Mouse (Mus musculus): ENCODE data around the gene Ddx46. TPM values are rescaled to one million over a fixed set of nuclear protein-coding genes. Genes with fewer than 3 reads are reported as not detected.
A peak's percentile ranks its signal among the peaks of the same experiment; 100 is the strongest.

Ddx46 gene
- total and polyA plus RNA-seq, 2 experiments from 2014 or later, result 18.7 to 19.9 TPM

- H3K27me3 ChIP-seq (ENCODE audit: insufficient read depth, low read length), result no peaks in the 10 kb centered on the region
- H3K4me3 ChIP-seq (ENCODE audit: low read length), result no peak overlapping the region
- H3K9ac ChIP-seq (replicated peaks; ENCODE audit: low read length), result no peak overlapping the region
- ATAC-seq, result no peak
- H3K36me3 ChIP-seq (ENCODE audit: insufficient read depth, low read length), result peaks cover 50% of the 10 kb centered on the region
- H3K9me3 ChIP-seq (ENCODE audit: low read length), result no peaks in the 10 kb centered on the region
- no peak for DNase-seq (ENCODE audit: low spot score)
- H3K4me2 ChIP-seq (ENCODE audit: low read depth, low read length), result no peak overlapping the region
- H3K27ac ChIP-seq, result no peak overlapping the region
- WGBS, result 89% methylated on average over 8 of the region's 8 CpGs
- no peaks in the 10 kb centered on the region for H3K4me1 ChIP-seq (ENCODE audit: insufficient read depth, low read length)
- TF ChIP-seq CTCF (IDR thresholded peaks at IDR 0.05; ENCODE audit: low read depth), result no peak
Observed at GRCm38 (mm10) chr13:55677364-55677763, 42.5 kb downstream of the Ddx46 start.

DNA sequence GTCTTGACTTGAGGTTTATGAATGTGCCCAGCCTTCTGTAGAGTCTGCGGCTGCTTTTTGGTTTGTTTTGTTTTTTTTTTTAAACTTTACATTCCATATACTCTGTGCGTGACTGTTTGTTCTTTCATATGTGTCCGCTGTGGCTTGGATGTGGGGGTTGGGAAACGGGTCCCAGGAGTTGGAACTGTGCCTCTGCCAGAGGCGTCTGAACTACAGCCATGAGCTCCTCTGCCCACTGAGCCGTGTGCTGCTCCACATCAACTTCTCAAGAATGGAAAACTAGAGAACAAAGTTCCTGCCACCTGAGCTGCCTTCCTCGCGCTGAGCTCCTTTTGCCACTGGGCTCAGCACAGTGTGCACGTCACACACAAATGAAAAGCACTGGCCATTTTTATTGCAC lies 47.4 kb downstream of the Ddx46 start:
- Histone ChIP-seq H3K4me1 (ENCODE audit: insufficient read depth, low read length) (no peaks in the 10 kb centered on the region), H3K9me3 (ENCODE audit: low read length) (no peaks in the 10 kb centered on the region), H3K27me3 (ENCODE audit: insufficient read depth, low read length) (no peaks in the 10 kb centered on the region), H3K27ac (no peak overlapping the region), H3K36me3 (ENCODE audit: insufficient read depth, low read length) (peaks cover 27% of the 10 kb centered on the region), H3K9ac (replicated peaks; ENCODE audit: low read length) (no peak overlapping the region), H3K4me2 (ENCODE audit: low read depth, low read length) (no peak overlapping the region), H3K4me3 (ENCODE audit: low read length) (no peak overlapping the region)
- ATAC-seq, result no peak
- 79% methylated on average over 9 of the region's 9 CpGs for WGBS
- TF ChIP-seq CTCF (IDR thresholded peaks at IDR 0.05; ENCODE audit: low read depth), result no peak
- DNase-seq (ENCODE audit: low spot score), result no peak

DNA sequence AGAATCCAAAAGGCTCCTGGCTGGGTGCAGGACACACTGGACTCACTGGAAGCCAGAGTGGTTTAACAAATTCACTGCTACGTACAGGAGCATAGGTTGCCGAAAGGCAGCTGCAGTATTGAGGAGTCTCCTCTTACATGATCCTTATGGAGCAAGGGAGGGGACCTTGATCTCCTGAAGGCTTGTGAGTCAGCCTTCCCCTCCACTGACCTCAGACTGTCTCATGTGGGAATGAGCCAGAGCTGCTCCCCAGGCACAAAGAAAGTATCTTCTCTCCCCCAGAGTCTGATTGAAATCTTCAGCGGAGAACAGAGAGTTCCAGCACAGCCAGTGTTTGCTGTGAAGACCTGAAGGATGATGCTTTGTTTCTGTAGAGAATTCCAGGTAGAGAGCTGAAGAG lies 48.8 kb downstream of the Ddx46 start:
- Histone ChIP-seq H3K4me2 (ENCODE audit: low read depth, low read length) (no peak overlapping the region), H3K9me3 (ENCODE audit: low read length) (no peaks in the 10 kb centered on the region), H3K9ac (replicated peaks; ENCODE audit: low read length) (no peak overlapping the region), H3K27ac (no peak overlapping the region), H3K4me1 (ENCODE audit: insufficient read depth, low read length) (no peaks in the 10 kb centered on the region), H3K27me3 (ENCODE audit: insufficient read depth, low read length) (no peaks in the 10 kb centered on the region), H3K36me3 (ENCODE audit: insufficient read depth, low read length) (peaks cover 16% of the 10 kb centered on the region; the same call in 1 of the 2 replicates), H3K4me3 (ENCODE audit: low read length) (no peak overlapping the region)
- WGBS, result 90% methylated on average over 3 of the region's 3 CpGs
- no peak for TF ChIP-seq CTCF (IDR thresholded peaks at IDR 0.05; ENCODE audit: low read depth)
- no peak for ATAC-seq
- no peak for DNase-seq (ENCODE audit: low spot score)

DNA sequence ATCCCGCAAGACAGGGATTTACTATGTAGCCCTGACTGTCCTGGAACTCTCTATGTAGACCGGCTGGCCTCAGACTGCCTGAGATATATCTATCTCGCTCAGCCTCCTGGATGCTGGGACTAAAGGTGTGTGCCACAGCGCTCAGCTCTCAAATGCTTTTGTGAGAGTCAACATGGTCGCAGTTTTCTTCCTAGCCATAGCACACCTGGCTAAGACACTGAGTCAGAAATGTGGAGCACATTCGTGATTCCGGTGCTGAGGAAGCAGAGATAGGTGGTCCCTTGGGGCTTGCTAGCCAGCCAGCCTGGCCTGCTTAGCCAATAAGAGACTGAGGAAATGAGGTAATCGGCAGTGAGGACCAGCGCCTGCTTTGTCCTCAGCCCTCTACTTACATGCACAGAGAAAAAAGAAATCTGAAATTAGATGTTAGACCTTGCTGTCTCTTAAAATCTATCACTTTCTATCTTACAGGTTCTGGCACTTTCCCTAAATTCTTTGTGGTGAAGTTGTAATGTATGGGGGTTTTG lies 51.3 kb downstream of the Ddx46 start:
- H3K9me3 ChIP-seq (ENCODE audit: low read length), result no peaks in the 10 kb centered on the region
- peak overlapping the region; percentile 22; the same call in 1 of the 2 replicates for H3K27ac ChIP-seq
- H3K27me3 ChIP-seq (ENCODE audit: insufficient read depth, low read length), result no peaks in the 10 kb centered on the region
- TF ChIP-seq CTCF (IDR thresholded peaks at IDR 0.05; ENCODE audit: low read depth), result no peak
- H3K36me3 ChIP-seq (ENCODE audit: insufficient read depth, low read length), result no peaks in the 10 kb centered on the region
- H3K9ac ChIP-seq (replicated peaks; ENCODE audit: low read length), result no peak overlapping the region
- H3K4me2 ChIP-seq (ENCODE audit: low read depth, low read length), result no peak overlapping the region
- H3K4me3 ChIP-seq (ENCODE audit: low read length), result no peak overlapping the region
- DNase-seq (ENCODE audit: low spot score) (peak; percentile 66), ATAC-seq (peak; percentile 80)
- WGBS, result 68% methylated on average over 9 of the region's 9 CpGs
- H3K4me1 ChIP-seq (ENCODE audit: insufficient read depth, low read length), result no peaks in the 10 kb centered on the region

GRCm38 (mm10) chr13:55687927-55688602 lies 53.2 kb downstream of the Ddx46 start:
- no peak overlapping the region for H3K27ac ChIP-seq
- DNase-seq (ENCODE audit: low spot score) (no peak), ATAC-seq (no peak)
- no peak overlapping the region for H3K4me2 ChIP-seq (ENCODE audit: low read depth, low read length)
- H3K9ac ChIP-seq (replicated peaks; ENCODE audit: low read length), result no peak overlapping the region
- H3K9me3 ChIP-seq (ENCODE audit: low read length), result no peaks in the 10 kb centered on the region
- H3K4me1 ChIP-seq (ENCODE audit: insufficient read depth, low read length), result no peaks in the 10 kb centered on the region
- H3K36me3 ChIP-seq (ENCODE audit: insufficient read depth, low read length), result no peaks in the 10 kb centered on the region
- WGBS, result 13% methylated on average over 4 of the region's 4 CpGs
- H3K27me3 ChIP-seq (ENCODE audit: insufficient read depth, low read length), result no peaks in the 10 kb centered on the region
- TF ChIP-seq CTCF (IDR thresholded peaks at IDR 0.05; ENCODE audit: low read depth), result no peak
- no peak overlapping the region for H3K4me3 ChIP-seq (ENCODE audit: low read length)

DNA sequence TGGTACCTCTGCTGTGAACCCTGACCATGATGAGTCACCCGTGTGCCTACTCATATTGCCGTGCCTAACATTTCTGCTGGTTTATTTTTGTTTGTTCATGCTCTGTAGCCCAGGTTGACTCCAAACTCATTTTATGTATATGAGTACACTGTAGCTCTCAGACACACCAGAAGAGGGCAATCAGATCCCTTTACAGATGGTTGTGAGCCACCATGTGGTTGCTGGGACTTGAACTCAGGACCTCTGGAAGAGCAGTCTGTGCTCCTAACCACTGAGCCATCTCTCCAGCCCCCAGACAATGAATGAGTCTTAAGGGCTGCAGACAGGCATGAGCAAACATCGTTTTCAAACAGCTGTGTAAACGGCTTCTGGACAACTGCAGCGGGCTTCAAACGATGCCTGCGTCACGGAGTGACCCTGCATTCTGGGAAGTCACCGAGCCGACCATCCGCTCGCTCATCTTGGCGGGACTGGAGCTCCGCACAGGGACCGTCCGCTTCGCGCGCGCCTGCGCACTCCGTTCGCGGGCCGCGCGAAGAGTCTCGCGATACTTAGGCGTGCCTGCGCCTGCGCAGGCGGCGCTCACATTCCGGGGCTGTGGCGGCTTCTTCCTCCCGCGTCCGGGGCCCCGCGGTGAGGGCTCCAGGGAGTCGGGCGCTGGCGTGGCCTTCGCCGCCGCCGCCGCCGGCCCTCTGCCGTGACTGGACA lies 57.9 kb downstream of the Ddx46 start, which contains the start of gene B230219D22Rik:
Gene B230219D22Rik (plus strand): TSS at position 590 of the 708 bp plus-strand sequence.
- ATAC-seq (peak; percentile 98), DNase-seq (ENCODE audit: low spot score) (peak; percentile 98)
- peak within 1 kb of the TSS; percentile 85 for H3K4me3 ChIP-seq (ENCODE audit: low read length)
- H3K27me3 ChIP-seq (ENCODE audit: insufficient read depth, low read length), result no peaks in the 10 kb centered on the region
- H3K4me1 ChIP-seq (ENCODE audit: insufficient read depth, low read length), result peaks cover 15% of the 10 kb centered on the region
- peak within 1 kb of the TSS; percentile 99 for H3K9ac ChIP-seq (replicated peaks; ENCODE audit: low read length)
- peak; percentile 45 for TF ChIP-seq CTCF (IDR thresholded peaks at IDR 0.05; ENCODE audit: low read depth)
- H3K9me3 ChIP-seq (ENCODE audit: low read length), result no peaks in the 10 kb centered on the region
- 5% methylated on average over 51 of the region's 51 CpGs for WGBS
- peak within 1 kb of the TSS; percentile 98 for H3K27ac ChIP-seq
- peak within 1 kb of the TSS; percentile 78 for H3K4me2 ChIP-seq (ENCODE audit: low read depth, low read length)
- H3K36me3 ChIP-seq (ENCODE audit: insufficient read depth, low read length), result no peaks in the 10 kb centered on the region
